Mouse (Mus musculus): ENCODE measurements at regions not wholly inside any gene's neighbourhood (a gene's known extent, or its start where the extent isn't known, plus 50 kb on each side); places are given as distances from the start of the nearest gene placed in this dataset.
"Not testable (repeated sequence)": the region's sequence is repeated elsewhere in the genome, so short reads cannot be mapped to it uniquely, and the experiment has no call there.

GRCm38 (mm10) chr15:41283199-41283598 is 1149.0 kb downstream of the 9330182O14Rik start:
- no peak for DNase-seq

- no peak for DNase-seq
Observed at GRCm38 (mm10) chr15:41286809-41287413, 1152.7 kb downstream of the 9330182O14Rik start.

- DNase-seq, result no peak
Observed at GRCm38 (mm10) chr15:41297419-41297818, 1163.3 kb downstream of the 9330182O14Rik start.

GRCm38 (mm10) chr15:41306638-41307037 is 1172.5 kb downstream of the 9330182O14Rik start:
- no peak for DNase-seq

- DNase-seq, result no peak
Observed at GRCm38 (mm10) chr15:41311728-41312320, 1177.7 kb downstream of the 9330182O14Rik start.

- no peak for DNase-seq
Observed at GRCm38 (mm10) chr15:41314916-41315315, 1180.8 kb downstream of the 9330182O14Rik start.

- DNase-seq, result peak; percentile 57
Observed at GRCm38 (mm10) chr15:41325633-41326252, 1191.6 kb downstream of the 9330182O14Rik start.

GRCm38 (mm10) chr15:41329286-41329685 is 1195.1 kb downstream of the 9330182O14Rik start:
- DNase-seq, result no peak

- no peak for DNase-seq
Observed at GRCm38 (mm10) chr15:41330085-41330484, 1195.9 kb downstream of the 9330182O14Rik start.

GRCm38 (mm10) chr15:41332451-41332850 is 1198.3 kb downstream of the 9330182O14Rik start:
- DNase-seq, result no peak

- no peak for DNase-seq
Observed at GRCm38 (mm10) chr15:41333165-41333564, 1199.0 kb downstream of the 9330182O14Rik start.

GRCm38 (mm10) chr15:41340621-41341020 is 1206.5 kb downstream of the 9330182O14Rik start:
- DNase-seq, result not testable (repeated sequence)

GRCm38 (mm10) chr15:41345554-41345953 is 1211.4 kb downstream of the 9330182O14Rik start:
- DNase-seq, result no peak

GRCm38 (mm10) chr15:41347221-41347620 is 1213.1 kb downstream of the 9330182O14Rik start:
- no peak for DNase-seq

GRCm38 (mm10) chr15:41352129-41352528 is 1218.0 kb downstream of the 9330182O14Rik start:
- no peak for DNase-seq

- no peak for DNase-seq
Observed at GRCm38 (mm10) chr15:41359276-41359675, 1225.1 kb downstream of the 9330182O14Rik start.

GRCm38 (mm10) chr15:41374669-41375068 is 1240.5 kb downstream of the 9330182O14Rik start:
- no peak for DNase-seq

GRCm38 (mm10) chr15:41375906-41376305 is 1241.7 kb downstream of the 9330182O14Rik start:
- no peak for DNase-seq

- DNase-seq, result no peak
Observed at GRCm38 (mm10) chr15:41379637-41380036, 1245.5 kb downstream of the 9330182O14Rik start.

- no peak for DNase-seq
Observed at GRCm38 (mm10) chr15:41380429-41380828, 1246.3 kb downstream of the 9330182O14Rik start.

GRCm38 (mm10) chr15:41390699-41391098 is 1256.5 kb downstream of the 9330182O14Rik start:
- DNase-seq, result no peak

Data from thymus, postnatal 4 days (tissue).